Mouse (Mus musculus): ENCODE data around the gene Socs3.

The Socs3 gene

GRCm38 (mm10) chr11:117995255-117995654 is 25.4 kb upstream of the Socs3 start:
- no peak for DNase-seq (ENCODE audit: low spot score in 2 of 2)

- no peak for DNase-seq (ENCODE audit: low spot score in 2 of 2)
Measured at GRCm38 (mm10) chr11:117994250-117995057, 24.6 kb upstream of the Socs3 start.

- no peak for DNase-seq (ENCODE audit: low spot score in 2 of 2)
Measured at GRCm38 (mm10) chr11:117993190-117994175, 23.6 kb upstream of the Socs3 start.

GRCm38 (mm10) chr11:117991502-117992470 is 21.9 kb upstream of the Socs3 start:
- peak; percentile 58 to 67 for DNase-seq (ENCODE audit: low spot score in 2 of 2)

GRCm38 (mm10) chr11:117989926-117990325 is 20.1 kb upstream of the Socs3 start:
- no peak for DNase-seq (ENCODE audit: low spot score in 2 of 2)

GRCm38 (mm10) chr11:117989241-117989640 is 19.4 kb upstream of the Socs3 start:
- no peak for DNase-seq (ENCODE audit: low spot score in 2 of 2)

- no peak for DNase-seq (ENCODE audit: low spot score in 2 of 2)
Measured at GRCm38 (mm10) chr11:117987968-117988367, 18.1 kb upstream of the Socs3 start.

GRCm38 (mm10) chr11:117987032-117987451 is 17.2 kb upstream of the Socs3 start:
- DNase-seq (ENCODE audit: low spot score in 2 of 2): peak in 1 of 2 experiments; percentile 39

- peak; percentile 90 for DNase-seq (ENCODE audit: low spot score in 2 of 2)
Measured at GRCm38 (mm10) chr11:117986126-117987031, 16.5 kb upstream of the Socs3 start, which contains the start of gene Pgs1. Gene Pgs1 (plus strand): TSS chr11:117986292.

- no peak for DNase-seq (ENCODE audit: low spot score in 2 of 2)
Measured at GRCm38 (mm10) chr11:117983770-117984169, 13.9 kb upstream of the Socs3 start.

- DNase-seq (ENCODE audit: low spot score in 2 of 2): no peak
Measured at GRCm38 (mm10) chr11:117982426-117982825, 12.6 kb upstream of the Socs3 start.

- no peak for DNase-seq (ENCODE audit: low spot score in 2 of 2)
Measured at GRCm38 (mm10) chr11:117979388-117979787, 9.5 kb upstream of the Socs3 start.

GRCm38 (mm10) chr11:117977694-117978360 is 8.0 kb upstream of the Socs3 start:
- DNase-seq (ENCODE audit: low spot score in 2 of 2): no peak

- peak; percentile 62 to 69 for DNase-seq (ENCODE audit: low spot score in 2 of 2)
Measured at GRCm38 (mm10) chr11:117976081-117976582, 6.3 kb upstream of the Socs3 start.

GRCm38 (mm10) chr11:117975211-117975967 is 5.5 kb upstream of the Socs3 start:
- DNase-seq (ENCODE audit: low spot score in 2 of 2): no peak

GRCm38 (mm10) chr11:117974327-117975125 is 4.7 kb upstream of the Socs3 start:
- no peak for DNase-seq (ENCODE audit: low spot score in 2 of 2)

- DNase-seq (ENCODE audit: low spot score in 2 of 2): no peak
Measured at GRCm38 (mm10) chr11:117973569-117973968, 3.7 kb upstream of the Socs3 start.
